ENCODE assay signal across 10 mouse cellular contexts in genomic region chr10:45002637-45003343, GRCm38 (mm10).
DNase-seq lines count a peak whose midpoint lies in the region; ATAC-seq and TF ChIP-seq lines count a peak whose summit lies in the region.
"Had no signal": no experiment of that assay in that cellular context is flagged by ENCODE, and none has a peak within 500 bp of the region (broad histone marks: within the 10 kb centered on the region; RNA-seq: fewer than 3 reads in every experiment).

No protein-coding gene starts in this region.

- peak overlapping the region; percentile 5; the same call in 1 of the 2 replicates for H3K4me2 ChIP-seq in heart, embryonic 16.5 days (ENCODE audit: low read depth, low read length)
- no peak overlapping the region for H3K4me2 ChIP-seq in embryonic facial prominence, embryonic 14.5 days (ENCODE audit: low read depth, low read length)
- H3K4me2 ChIP-seq in liver, embryonic 16.5 days (ENCODE audit: low read depth, low read length): peak overlapping the region; percentile 34
- H3K4me2 ChIP-seq in forebrain, postnatal 0 days (ENCODE audit: low read depth): no peak overlapping the region

- peaks cover 15% of the 10 kb centered on the region for H3K4me1 ChIP-seq in heart, embryonic 16.5 days (ENCODE audit: control insufficient read depth, insufficient read depth, low read length)
- H3K4me1 ChIP-seq in embryonic facial prominence, embryonic 14.5 days (ENCODE audit: control insufficient read depth, insufficient read depth, low read length): peaks cover 15% of the 10 kb centered on the region
- H3K4me1 ChIP-seq in liver, embryonic 16.5 days (ENCODE audit: control insufficient read depth, low read depth, low read length): peaks cover 19% of the 10 kb centered on the region
- no peaks in the 10 kb centered on the region for H3K4me1 ChIP-seq in forebrain, postnatal 0 days (ENCODE audit: insufficient read depth)

- H3K27me3 ChIP-seq in heart, embryonic 16.5 days (ENCODE audit: control insufficient read depth, insufficient read depth, low read length): no peaks in the 10 kb centered on the region; the same call in 1 of the 2 replicates
- H3K27me3 ChIP-seq in embryonic facial prominence, embryonic 14.5 days (replicated peaks; ENCODE audit: control insufficient read depth, insufficient read depth, low read length): no peaks in the 10 kb centered on the region
- no peaks in the 10 kb centered on the region for H3K27me3 ChIP-seq in liver, embryonic 16.5 days (ENCODE audit: control insufficient read depth, insufficient read depth, low read depth, low read length)
- H3K27me3 ChIP-seq in forebrain, postnatal 0 days (ENCODE audit: insufficient read depth, low read length): no peaks in the 10 kb centered on the region

- H3K36me3 ChIP-seq in heart, embryonic 16.5 days (ENCODE audit: control insufficient read depth, insufficient read depth): no peaks in the 10 kb centered on the region
- H3K36me3 ChIP-seq in embryonic facial prominence, embryonic 14.5 days (ENCODE audit: control insufficient read depth, insufficient read depth, low read length): no peaks in the 10 kb centered on the region
- H3K36me3 ChIP-seq in liver, embryonic 16.5 days (ENCODE audit: control insufficient read depth, insufficient read depth): no peaks in the 10 kb centered on the region
- H3K36me3 ChIP-seq in forebrain, postnatal 0 days (ENCODE audit: insufficient read depth): no peaks in the 10 kb centered on the region

- intact Hi-C loops in heart, postnatal 36 days (cut with DNase I): loop anchor here (10.0 kb wide), 1 partner anchor 238 kb away; no protein-coding TSS in a partner anchor

- 34% methylated on average over 8 of the region's 8 CpGs for WGBS in heart, embryonic 16.5 days
- 38% methylated on average over 8 of the region's 8 CpGs for WGBS in embryonic facial prominence, embryonic 14.5 days
- WGBS in liver, embryonic 16.5 days (ENCODE audit: insufficient replicate concordance): 52% methylated on average over 8 of the region's 8 CpGs
- 52% methylated on average over 8 of the region's 8 CpGs for WGBS in forebrain, postnatal 0 days

- no peaks in the 10 kb centered on the region for H3K9me3 ChIP-seq in heart, embryonic 16.5 days (replicated peaks; ENCODE audit: control insufficient read depth, low read length)
- H3K9me3 ChIP-seq in embryonic facial prominence, embryonic 14.5 days (ENCODE audit: control insufficient read depth, low read length): no peaks in the 10 kb centered on the region
- no peaks in the 10 kb centered on the region for H3K9me3 ChIP-seq in liver, embryonic 16.5 days (replicated peaks; ENCODE audit: control insufficient read depth, low read length)
- H3K9me3 ChIP-seq in forebrain, postnatal 0 days (ENCODE audit: low read length): no peaks in the 10 kb centered on the region

- no peak for TF ChIP-seq CTCF in forebrain, postnatal 0 days (IDR thresholded peaks at IDR 0.05; ENCODE audit: low read depth)

- no peak for DNase-seq in heart, postnatal 36 days
- DNase-seq in A20 (ENCODE audit: low read depth, low spot score): peak; percentile 50
- DNase-seq in embryonic facial prominence, embryonic 14.5 days (ENCODE audit: low spot score): no peak
- DNase-seq in forebrain, postnatal 0 days: no peak
- DNase-seq in kidney, postnatal 14 days: no peak
- no peak for DNase-seq in layer of hippocampus, adult 8-10 months (ENCODE audit: low spot score in 2 of 2)
- DNase-seq: right cerebral cortex, postnatal 25 days had no signal

- no peak overlapping the region for H3K27ac ChIP-seq in heart, embryonic 16.5 days (ENCODE audit: low read length)
- H3K27ac ChIP-seq in embryonic facial prominence, embryonic 14.5 days (replicated peaks; ENCODE audit: low read depth, low read length): no peak overlapping the region
- H3K27ac ChIP-seq in liver, embryonic 16.5 days (ENCODE audit: low read length): peak overlapping the region; percentile 55
- H3K27ac ChIP-seq in forebrain, postnatal 0 days (ENCODE audit: low read depth, low read length): no peak overlapping the region
- H3K27ac ChIP-seq: macrophage had no signal

- no peak overlapping the region for H3K4me3 ChIP-seq in heart, embryonic 16.5 days (ENCODE audit: low read length)
- no peak overlapping the region for H3K4me3 ChIP-seq in embryonic facial prominence, embryonic 14.5 days (ENCODE audit: low read depth, low read length)
- no peak overlapping the region for H3K4me3 ChIP-seq in liver, embryonic 16.5 days (ENCODE audit: low read depth, low read length)
- H3K4me3 ChIP-seq in forebrain, postnatal 0 days (ENCODE audit: low read depth, low read length): no peak overlapping the region

- no peak for ATAC-seq in heart, embryonic 16.5 days (replicated peaks; ENCODE audit: extremely low read depth, insufficient read depth, low FRiP score)
- no peak for ATAC-seq in embryonic facial prominence, embryonic 14.5 days (ENCODE audit: low read depth)
- no peak for ATAC-seq in liver, embryonic 16.5 days (ENCODE audit: low read depth)
- ATAC-seq in forebrain, postnatal 0 days: no peak

- H3K9ac ChIP-seq in heart, embryonic 16.5 days (ENCODE audit: low read length): no peak overlapping the region
- peak overlapping the region; percentile 49 for H3K9ac ChIP-seq in embryonic facial prominence, embryonic 14.5 days (ENCODE audit: low read depth, low read length)
- peak overlapping the region; percentile 31; the same call in 1 of the 2 replicates for H3K9ac ChIP-seq in liver, embryonic 16.5 days (ENCODE audit: low read depth, low read length)
- H3K9ac ChIP-seq in forebrain, postnatal 0 days: no peak overlapping the region

Comparison
In these comparisons a context has a peak if more than half of its experiments do, and no peak if none do; other contexts are left out.
1. H3K4me2 ChIP-seq: peak in heart, embryonic 16.5 days (single experiment) and liver, embryonic 16.5 days (single experiment); none in embryonic facial prominence, embryonic 14.5 days (single experiment) and forebrain, postnatal 0 days (single experiment).
2. H3K9ac ChIP-seq: peak in embryonic facial prominence, embryonic 14.5 days (single experiment) and liver, embryonic 16.5 days (single experiment); none in heart, embryonic 16.5 days (single experiment) and forebrain, postnatal 0 days (single experiment).